Mouse (Mus musculus): ENCODE measurements around the gene Mylk.

GRCm38 (mm10) chr16:34700165-34700827 lies 44.7 kb upstream of the Mylk start:
- TF ChIP-seq CTCF (IDR thresholded peaks at IDR 0.05; ENCODE audit: insufficient read depth, low read depth, low read length) (no peak), POLR2A (IDR thresholded peaks at IDR 0.05; ENCODE audit: insufficient read depth, low read depth, low read length) (no peak)
